ENCODE assay signal across 8 mouse cellular contexts in genomic region chr3:89392871-89393311, GRCm38 (mm10). TPM values are rescaled to one million over a fixed set of nuclear protein-coding genes. Genes with fewer than 3 reads are reported as not detected.
DNase-seq lines count a peak whose midpoint lies in the region; ATAC-seq and TF ChIP-seq lines count a peak whose summit lies in the region.

No protein-coding gene starts in this region.

- intact Hi-C loops in left cerebral cortex, postnatal 4 days (cut with DNase I) = no loop called here
- intact Hi-C loops in heart, adult 2 months (cut with DNase I) = loop anchor here (2.0 kb wide), 1 partner anchor 38 kb away; no protein-coding TSS in a partner anchor
- intact Hi-C loops in left cerebral cortex, postnatal 14 days (cut with DNase I) = no loop called here

- H3K4me2 ChIP-seq in stomach, postnatal 0 days (replicated peaks; ENCODE audit: low read depth) = peak overlapping the region; percentile 99

- no peak for TF ChIP-seq EP300 in heart, adult 2 months (IDR thresholded peaks at IDR 0.05; ENCODE audit: insufficient read depth, low read depth, low read length)
- no peak for TF ChIP-seq EP300 in stomach, postnatal 0 days (optimal IDR thresholded peaks at IDR 0.05)

- no peaks in the 10 kb centered on the region for H3K36me3 ChIP-seq in heart, adult 2 months (ENCODE audit: control insufficient read depth, insufficient read depth, low read length)
- no peaks in the 10 kb centered on the region for H3K36me3 ChIP-seq in stomach, postnatal 0 days (ENCODE audit: control insufficient read depth, insufficient read depth, low read length)

- peak; percentile 21 for DNase-seq in left cerebral cortex, postnatal 4 days
- DNase-seq in left cerebral cortex, adult 8-10 months (ENCODE audit: low spot score in 2 of 2) = no peak
- DNase-seq in heart, adult 2 months = peak; percentile 61 to 67
- peak; percentile 60 for DNase-seq in kidney, adult 9 months
- peak; percentile 59 for DNase-seq in lung, postnatal 10 days
- DNase-seq in stomach, postnatal 0 days (ENCODE audit: low spot score) = peak; percentile 82
- no peak for DNase-seq in left cerebral cortex, postnatal 14 days (ENCODE audit: low spot score in 2 of 2)

- H3K27me3 ChIP-seq in heart, adult 2 months (ENCODE audit: control insufficient read depth, insufficient read depth, low read length) = no peaks in the 10 kb centered on the region
- no peaks in the 10 kb centered on the region for H3K27me3 ChIP-seq in stomach, postnatal 0 days (ENCODE audit: control insufficient read depth, insufficient read depth, low read length)

- no peaks in the 10 kb centered on the region for H3K9me3 ChIP-seq in stomach, postnatal 0 days (ENCODE audit: control insufficient read depth, low read length)

- ATAC-seq in stomach, postnatal 0 days (ENCODE audit: low FRiP score, low TSS enrichment) = no peak

- peak overlapping the region; percentile 75 for H3K9ac ChIP-seq in heart, adult 2 months (ENCODE audit: low read depth, low read length)
- H3K9ac ChIP-seq in stomach, postnatal 0 days (ENCODE audit: low read length) = peak overlapping the region; percentile 82

- no peaks in the 10 kb centered on the region for H3K79me2 ChIP-seq in heart, adult 2 months (replicated peaks; ENCODE audit: control insufficient read depth, insufficient read depth, low read length)

- peak overlapping the region; percentile 76 for H3K27ac ChIP-seq in brown adipose tissue, adult 24 weeks (replicated peaks; ENCODE audit: low read depth, low read length)
- H3K27ac ChIP-seq in heart, adult 2 months = peak overlapping the region; percentile 94
- peak overlapping the region; percentile 94 for H3K27ac ChIP-seq in stomach, postnatal 0 days (replicated peaks)

- 0% methylated on average over 24 of the region's 24 CpGs for WGBS in heart, adult 2 months
- under 1% methylated on average over 21 of the region's 24 CpGs for WGBS in stomach, postnatal 0 days

- TF ChIP-seq CTCF in heart, adult 2 months (IDR thresholded peaks at IDR 0.05) = no peak
- TF ChIP-seq CTCF in stomach, postnatal 0 days (IDR thresholded peaks at IDR 0.05; ENCODE audit: low read depth) = no peak

- peak overlapping the region; percentile 78 for H3K4me3 ChIP-seq in brown adipose tissue, adult 24 weeks (ENCODE audit: insufficient read depth, low read depth, low read length)
- H3K4me3 ChIP-seq in heart, adult 2 months = peak overlapping the region; percentile 78
- peak overlapping the region; percentile 76 for H3K4me3 ChIP-seq in stomach, postnatal 0 days (ENCODE audit: low read depth, low read length)

- TF ChIP-seq POLR2A in heart, adult 2 months (IDR thresholded peaks at IDR 0.05; ENCODE audit: insufficient read depth, low read depth, low read length) = no peak

- peaks cover 11% of the 10 kb centered on the region; the same call in 1 of the 2 replicates for H3K4me1 ChIP-seq in brown adipose tissue, adult 24 weeks (ENCODE audit: control insufficient read depth, insufficient read depth, insufficient read length, low read length)
- peaks cover 13% of the 10 kb centered on the region for H3K4me1 ChIP-seq in heart, adult 2 months (ENCODE audit: control insufficient read depth, insufficient read depth, low read length)
- H3K4me1 ChIP-seq in stomach, postnatal 0 days (replicated peaks; ENCODE audit: control insufficient read depth, insufficient read depth) = peaks cover 9% of the 10 kb centered on the region

RNA-seq across cellular contexts. Expression of gene Zbtb7b, which starts 1.7 kb away (rescaled TPM):
- total RNA-seq in left cerebral cortex, postnatal 4 days (2021) = 1 to 10 TPM; 3.3 to 3.8 TPM
- total RNA-seq in left cerebral cortex, adult 8-10 months (2022) = 10 to 100 TPM; 11.3 to 20.3 (median 15.8) TPM
- polyA plus RNA-seq in brown adipose tissue, adult 24 weeks (2012; ENCODE audit: insufficient read depth, insufficient read length, missing spikeins) = 93.2 and 121 TPM in 2 replicates
- total RNA-seq in heart, adult 2 months (2021) = 10 to 100 TPM; 20.5 to 23.4 TPM
- 21.5 and 21.9 TPM in 2 replicates for polyA plus RNA-seq in heart, adult 2 months (2012; rRNA removed)
- polyA plus RNA-seq in stomach, postnatal 0 days (2015; fragmentation: Nextera tagmentation; extraction: Ambion mirVana) = 7.9 and 9.1 TPM in 2 replicates
- 1 to 10 TPM; 8.0 to 9.1 TPM for total RNA-seq in left cerebral cortex, postnatal 14 days (2021)

RNA-seq across cellular contexts. Expression of gene Lenep, which starts 9.7 kb away (rescaled TPM):
- total RNA-seq in left cerebral cortex, postnatal 4 days (2021) = 1 to 10 TPM in 1 of 2 experiments, under 1 TPM in 1; 0.54 to 4.5 TPM
- total RNA-seq in left cerebral cortex, adult 8-10 months (2022) = 1 to 10 TPM; 3.9 to 5.8 (median 4.4) TPM
- polyA plus RNA-seq in brown adipose tissue, adult 24 weeks (2012; ENCODE audit: insufficient read depth, insufficient read length, missing spikeins) = 1.3 TPM in 1 of 2 replicates, not detected in the other
- total RNA-seq in heart, adult 2 months (2021) = not detected
- polyA plus RNA-seq in heart, adult 2 months (2012; rRNA removed) = 2.1 and 5.4 TPM in 2 replicates
- not detected in 2 replicates for polyA plus RNA-seq in stomach, postnatal 0 days (2015; fragmentation: Nextera tagmentation; extraction: Ambion mirVana)
- 1 to 10 TPM; 1.6 to 4.0 TPM for total RNA-seq in left cerebral cortex, postnatal 14 days (2021)

RNA-seq across cellular contexts. Expression of gene Flad1, which starts 18.8 kb away (rescaled TPM):
- 10 to 100 TPM; 27.6 to 28.3 TPM for total RNA-seq in left cerebral cortex, postnatal 4 days (2021)
- total RNA-seq in left cerebral cortex, adult 8-10 months (2022) = 10 to 100 TPM; 30.8 to 39.9 (median 35.6) TPM
- polyA plus RNA-seq in brown adipose tissue, adult 24 weeks (2012; ENCODE audit: insufficient read depth, insufficient read length, missing spikeins) = 33.4 and 60.7 TPM in 2 replicates
- total RNA-seq in heart, adult 2 months (2021) = 10 to 100 TPM; 56.1 to 59.7 TPM
- 81.3 and 89.8 TPM in 2 replicates for polyA plus RNA-seq in heart, adult 2 months (2012; rRNA removed)
- polyA plus RNA-seq in stomach, postnatal 0 days (2015; fragmentation: Nextera tagmentation; extraction: Ambion mirVana) = 20.9 and 22.6 TPM in 2 replicates
- total RNA-seq in left cerebral cortex, postnatal 14 days (2021) = 10 to 100 TPM; 30.6 to 31.4 TPM

RNA-seq across cellular contexts. Expression of gene Cks1b, which starts 25.3 kb away (rescaled TPM):
- 10 to 100 TPM; 19.6 to 22.3 TPM for total RNA-seq in left cerebral cortex, postnatal 4 days (2021)
- 1 to 10 TPM; 2.4 to 3.5 (median 2.8) TPM for total RNA-seq in left cerebral cortex, adult 8-10 months (2022)
- polyA plus RNA-seq in brown adipose tissue, adult 24 weeks (2012; ENCODE audit: insufficient read depth, insufficient read length, missing spikeins) = 5.9 and 10.9 TPM in 2 replicates
- 1 to 10 TPM; 3.3 to 3.5 TPM for total RNA-seq in heart, adult 2 months (2021)
- 9.0 and 10.7 TPM in 2 replicates for polyA plus RNA-seq in heart, adult 2 months (2012; rRNA removed)
- 158 and 179 TPM in 2 replicates for polyA plus RNA-seq in stomach, postnatal 0 days (2015; fragmentation: Nextera tagmentation; extraction: Ambion mirVana)
- total RNA-seq in left cerebral cortex, postnatal 14 days (2021) = 1 to 10 TPM; 3.5 to 4.0 TPM

RNA-seq across cellular contexts. Expression of gene Shc1, which starts 25.4 kb away (rescaled TPM):
- total RNA-seq in left cerebral cortex, postnatal 4 days (2021) = 10 to 100 TPM; 13.8 to 14.5 TPM
- total RNA-seq in left cerebral cortex, adult 8-10 months (2022) = 10 to 100 TPM; 15.1 to 18.7 (median 17.3) TPM
- 36.0 and 37.2 TPM in 2 replicates for polyA plus RNA-seq in brown adipose tissue, adult 24 weeks (2012; ENCODE audit: insufficient read depth, insufficient read length, missing spikeins)
- 10 to 100 TPM; 31.6 to 32.0 TPM for total RNA-seq in heart, adult 2 months (2021)
- 32.4 and 50.5 TPM in 2 replicates for polyA plus RNA-seq in heart, adult 2 months (2012; rRNA removed)
- polyA plus RNA-seq in stomach, postnatal 0 days (2015; fragmentation: Nextera tagmentation; extraction: Ambion mirVana) = 42.6 and 49.0 TPM in 2 replicates
- total RNA-seq in left cerebral cortex, postnatal 14 days (2021) = 10 to 100 TPM; 12.6 to 14.5 TPM

Comparison
In these comparisons a context has a peak if more than half of its experiments do, and no peak if none do; other contexts are left out.
1. DNase-seq: peak in left cerebral cortex, postnatal 4 days (single experiment), heart, adult 2 months (2 of 2), kidney, adult 9 months (single experiment), lung, postnatal 10 days (single experiment) and stomach, postnatal 0 days (single experiment); none in left cerebral cortex, adult 8-10 months (0 of 2) and left cerebral cortex, postnatal 14 days (0 of 2).
2. Peak in every context shown above with its lines, with median percentiles within 50 percentile points of each other: H3K27ac ChIP-seq and H3K4me3 ChIP-seq.